Mouse (Mus musculus): ENCODE results near the gene Pmis2. TPM values are rescaled to one million over a fixed set of nuclear protein-coding genes. Genes with fewer than 3 reads are reported as not detected.

The Pmis2 gene
- polyA plus RNA-seq (2016; fragmentation: Nextera tagmentation; extraction: Ambion mirVana), result not detected in 2 replicates

- no peak within 1 kb of the TSS for H3K4me3 ChIP-seq
- H3K36me3 ChIP-seq, result no peaks in the 10 kb centered on the region
- H3K27ac ChIP-seq, result no peak within 1 kb of the TSS
- no peak for ATAC-seq (ENCODE audit: low FRiP score, low read depth)
- H3K9me3 ChIP-seq, result no peaks in the 10 kb centered on the region
- H3K27me3 ChIP-seq (replicated peaks), result 0 out of 2 replicates have a peak, but pooled peaks cover 2% of the 10 kb centered on the region
- H3K4me2 ChIP-seq (replicated peaks), result no peak within 1 kb of the TSS
- WGBS, result 74% methylated on average over 9 of the region's 9 CpGs
- no peak within 1 kb of the TSS for H3K9ac ChIP-seq
- H3K4me1 ChIP-seq, result no peaks in the 10 kb centered on the region
Observed at GRCm38 (mm10) chr7:30671480-30671879, at the start of gene Pmis2. Pmis2 (minus strand) TSS chr7:30671605.

DNA sequence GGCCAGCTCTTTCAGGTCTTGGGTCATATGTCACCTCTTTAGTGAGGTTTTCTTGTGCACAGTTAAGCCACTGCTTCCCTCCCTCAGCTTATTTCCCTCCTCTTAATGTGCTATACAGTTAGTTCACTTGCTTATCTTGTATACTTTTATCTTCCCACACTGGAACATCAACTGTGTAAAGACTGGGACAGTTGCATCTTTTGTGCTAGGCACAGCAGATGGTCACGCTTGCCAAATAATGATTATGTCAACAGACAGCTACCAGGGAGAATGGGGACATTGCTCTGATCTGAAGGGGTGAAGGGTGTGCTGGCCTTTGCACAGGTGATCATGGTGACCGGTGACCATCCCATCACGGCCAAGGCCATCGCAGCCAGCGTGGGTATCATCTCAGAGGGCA lies 48.3 kb upstream of the Pmis2 start:
- no peak overlapping the region for H3K27ac ChIP-seq
- H3K9me3 ChIP-seq, result no peaks in the 10 kb centered on the region
- H3K9ac ChIP-seq, result no peak overlapping the region
- no peak overlapping the region for H3K4me3 ChIP-seq
- H3K4me1 ChIP-seq, result peaks cover 5% of the 10 kb centered on the region; the same call in 1 of the 2 replicates
- H3K36me3 ChIP-seq, result no peaks in the 10 kb centered on the region
- no peak for ATAC-seq (ENCODE audit: low FRiP score, low read depth)
- no peak overlapping the region for H3K4me2 ChIP-seq (replicated peaks)
- 90% methylated on average over 5 of the region's 5 CpGs for WGBS
- peaks cover 29% of the 10 kb centered on the region; the same call in 1 of the 2 replicates for H3K27me3 ChIP-seq (replicated peaks)

DNA sequence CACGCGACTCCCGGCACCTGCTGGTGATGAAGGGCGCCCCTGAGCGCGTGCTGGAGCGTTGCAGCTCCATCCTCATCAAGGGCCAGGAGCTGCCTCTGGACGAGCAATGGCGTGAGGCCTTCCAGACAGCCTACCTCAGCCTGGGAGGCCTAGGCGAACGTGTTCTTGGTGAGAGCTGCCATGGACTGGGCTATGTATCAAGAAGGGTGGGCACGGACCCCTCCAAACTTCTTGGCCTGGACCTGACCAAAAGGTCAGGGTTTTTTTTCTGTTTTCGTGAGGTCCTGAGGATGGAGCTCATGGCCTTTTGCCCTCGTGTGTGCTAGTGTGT lies 46.3 kb upstream of the Pmis2 start:
- peak overlapping the region; percentile 20 for H3K4me3 ChIP-seq
- no peak overlapping the region for H3K27ac ChIP-seq
- H3K36me3 ChIP-seq, result no peaks in the 10 kb centered on the region
- H3K9ac ChIP-seq, result no peak overlapping the region
- WGBS, result 9% methylated on average over 14 of the region's 14 CpGs
- ATAC-seq (ENCODE audit: low FRiP score, low read depth), result peak; percentile 42
- H3K9me3 ChIP-seq, result no peaks in the 10 kb centered on the region
- H3K4me2 ChIP-seq (replicated peaks), result peak overlapping the region; percentile 59
- peaks cover 29% of the 10 kb centered on the region; the same call in 1 of the 2 replicates for H3K27me3 ChIP-seq (replicated peaks)
- H3K4me1 ChIP-seq, result peaks cover 5% of the 10 kb centered on the region; the same call in 1 of the 2 replicates

DNA sequence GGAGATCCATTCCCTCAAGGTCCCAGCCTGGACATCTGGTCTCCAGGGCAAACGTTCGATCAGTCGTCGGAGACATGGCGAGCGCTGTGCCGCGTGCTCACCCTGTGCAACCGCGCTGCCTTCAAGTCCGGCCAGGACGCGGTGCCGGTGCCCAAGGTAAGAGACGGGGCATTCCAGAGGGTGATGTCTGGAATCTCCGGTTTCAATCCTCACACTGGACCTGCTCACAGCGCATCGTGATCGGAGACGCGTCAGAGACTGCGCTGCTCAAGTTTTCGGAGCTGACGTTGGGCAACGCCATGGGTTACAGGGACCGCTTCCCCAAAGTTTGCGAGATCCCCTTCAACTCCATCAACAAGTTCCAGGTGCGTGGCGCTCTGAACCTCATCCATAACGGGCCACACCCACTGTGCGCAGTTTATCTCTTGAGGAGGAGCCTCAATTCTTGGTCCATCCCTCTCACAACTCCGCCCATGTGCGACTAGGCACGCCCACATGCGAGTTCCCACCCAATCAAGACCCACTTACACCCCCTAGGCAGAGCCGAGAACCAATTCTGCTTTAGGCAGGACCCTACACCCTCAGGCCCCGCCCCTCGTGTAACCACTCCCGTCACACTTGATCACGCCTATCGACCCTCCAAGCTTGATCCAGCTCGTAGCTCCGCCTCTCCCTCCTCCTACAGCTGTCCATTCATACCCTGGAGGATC lies 45.8 kb upstream of the Pmis2 start:
- Histone ChIP-seq H3K27me3 (replicated peaks) (peaks cover 29% of the 10 kb centered on the region; the same call in 1 of the 2 replicates), H3K4me1 (peaks cover 5% of the 10 kb centered on the region; the same call in 1 of the 2 replicates), H3K4me2 (replicated peaks) (peak overlapping the region; percentile 59), H3K9ac (no peak overlapping the region), H3K4me3 (peak overlapping the region; percentile 25), H3K9me3 (no peaks in the 10 kb centered on the region), H3K36me3 (no peaks in the 10 kb centered on the region), H3K27ac (no peak overlapping the region)
- peak; percentile 85 for ATAC-seq (ENCODE audit: low FRiP score, low read depth)
- 3% methylated on average over 43 of the region's 43 CpGs for WGBS

DNA sequence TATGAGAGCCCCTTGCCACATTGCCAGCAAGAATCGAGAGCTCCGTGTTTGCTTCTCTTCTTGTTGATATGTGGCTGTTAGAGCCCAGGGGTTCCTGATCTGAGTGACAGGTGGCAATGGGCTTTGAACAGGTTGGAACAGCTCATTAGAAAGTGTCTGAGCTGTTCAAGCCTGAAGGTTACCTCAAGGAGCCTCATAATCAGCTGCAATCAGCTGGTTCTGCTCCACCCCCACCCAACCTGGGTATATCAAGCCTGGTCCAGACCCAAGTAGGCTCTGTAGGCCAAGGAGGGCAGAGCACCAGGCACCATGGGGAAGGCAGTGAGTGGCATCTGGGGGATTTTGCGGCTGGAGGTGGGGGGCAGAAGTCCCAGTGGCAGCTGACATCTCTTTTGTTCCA lies 40.5 kb upstream of the Pmis2 start, which contains the start of gene Atp4a:
Gene Atp4a (plus strand): TSS at position 268 of the 400 bp plus-strand sequence.
- H3K4me1 ChIP-seq, result no peaks in the 10 kb centered on the region; the same call in 1 of the 2 replicates
- H3K9me3 ChIP-seq, result no peaks in the 10 kb centered on the region
- no peak within 1 kb of the TSS for H3K9ac ChIP-seq
- no peaks in the 10 kb centered on the region for H3K36me3 ChIP-seq
- no peak within 1 kb of the TSS for H3K4me2 ChIP-seq (replicated peaks)
- WGBS, result 88% methylated on average over 3 of the region's 3 CpGs
- no peak within 1 kb of the TSS for H3K27ac ChIP-seq
- no peak for ATAC-seq (ENCODE audit: low FRiP score, low read depth)
- no peak within 1 kb of the TSS for H3K4me3 ChIP-seq
- peaks cover 11% of the 10 kb centered on the region; the same call in 1 of the 2 replicates for H3K27me3 ChIP-seq (replicated peaks)

GRCm38 (mm10) chr7:30707441-30707840 lies 36.0 kb upstream of the Pmis2 start:
- Histone ChIP-seq H3K4me1 (no peaks in the 10 kb centered on the region), H3K9ac (no peak overlapping the region), H3K4me2 (replicated peaks) (no peak overlapping the region), H3K27ac (no peak overlapping the region), H3K36me3 (no peaks in the 10 kb centered on the region), H3K27me3 (replicated peaks) (no peaks in the 10 kb centered on the region), H3K9me3 (no peaks in the 10 kb centered on the region), H3K4me3 (no peak overlapping the region)
- WGBS, result 92% methylated on average over 1 of the region's 1 CpGs
- ATAC-seq (ENCODE audit: low FRiP score, low read depth), result no peak

- H3K27ac ChIP-seq, result no peak overlapping the region
- no peaks in the 10 kb centered on the region for H3K9me3 ChIP-seq
- H3K4me3 ChIP-seq, result no peak overlapping the region
- ATAC-seq (ENCODE audit: low FRiP score, low read depth), result no peak
- no peak overlapping the region for H3K4me2 ChIP-seq (replicated peaks)
- H3K36me3 ChIP-seq, result no peaks in the 10 kb centered on the region
- 81% methylated on average over 8 of the region's 8 CpGs for WGBS
- H3K9ac ChIP-seq, result no peak overlapping the region
- H3K4me1 ChIP-seq, result no peaks in the 10 kb centered on the region
- H3K27me3 ChIP-seq (replicated peaks), result no peaks in the 10 kb centered on the region
Observed at GRCm38 (mm10) chr7:30706214-30706882, 34.9 kb upstream of the Pmis2 start.

- no peaks in the 10 kb centered on the region for H3K4me1 ChIP-seq
- no peaks in the 10 kb centered on the region for H3K27me3 ChIP-seq (replicated peaks)
- H3K9me3 ChIP-seq, result no peaks in the 10 kb centered on the region
- no peak for ATAC-seq (ENCODE audit: low FRiP score, low read depth)
- no peak within 1 kb of the TSS for H3K4me3 ChIP-seq
- WGBS, result 39% methylated on average over 9 of the region's 9 CpGs
- H3K4me2 ChIP-seq (replicated peaks), result no peak within 1 kb of the TSS
- H3K9ac ChIP-seq, result no peak within 1 kb of the TSS
- H3K36me3 ChIP-seq, result no peaks in the 10 kb centered on the region
- no peak within 1 kb of the TSS for H3K27ac ChIP-seq
Observed at GRCm38 (mm10) chr7:30698589-30698988, 27.2 kb upstream of the Pmis2 start, which contains the start of gene 2200002J24Rik. 2200002J24Rik (plus strand) TSS chr7:30698926.

DNA sequence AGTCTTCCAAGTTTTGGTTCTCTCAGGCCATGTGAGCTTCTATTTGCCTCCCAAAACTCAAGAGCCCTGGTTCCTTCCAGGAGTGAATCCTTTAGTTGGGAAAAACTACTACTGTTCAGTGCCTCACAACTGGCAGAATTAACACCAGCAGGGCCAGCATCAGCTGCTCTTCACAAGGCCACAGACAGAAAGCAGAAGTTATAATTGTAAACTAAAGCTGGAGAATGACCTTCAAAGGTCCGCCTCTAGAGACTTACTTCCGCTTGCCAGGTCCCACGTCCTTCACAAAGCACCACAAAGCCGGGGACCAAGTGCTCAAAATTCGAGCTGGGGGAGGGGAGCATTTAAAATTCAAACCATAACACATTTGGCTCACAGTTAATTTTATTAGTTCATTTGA lies 26.7 kb upstream of the Pmis2 start:
- Histone ChIP-seq H3K4me3 (no peak overlapping the region), H3K36me3 (no peaks in the 10 kb centered on the region), H3K9me3 (no peaks in the 10 kb centered on the region), H3K9ac (no peak overlapping the region), H3K27me3 (replicated peaks) (no peaks in the 10 kb centered on the region), H3K4me1 (no peaks in the 10 kb centered on the region), H3K4me2 (replicated peaks) (no peak overlapping the region), H3K27ac (no peak overlapping the region)
- WGBS, result 73% methylated on average over 5 of the region's 5 CpGs
- no peak for ATAC-seq (ENCODE audit: low FRiP score, low read depth)

- Histone ChIP-seq H3K4me1 (no peaks in the 10 kb centered on the region), H3K27me3 (replicated peaks) (peaks cover 15% of the 10 kb centered on the region), H3K27ac (no peak overlapping the region), H3K9ac (no peak overlapping the region), H3K4me2 (replicated peaks) (no peak overlapping the region), H3K4me3 (no peak overlapping the region), H3K9me3 (no peaks in the 10 kb centered on the region), H3K36me3 (no peaks in the 10 kb centered on the region)
- ATAC-seq (ENCODE audit: low FRiP score, low read depth), result no peak
- WGBS, result 78% methylated on average over 6 of the region's 6 CpGs
Observed at GRCm38 (mm10) chr7:30688325-30688724, 16.9 kb upstream of the Pmis2 start.

GRCm38 (mm10) chr7:30683425-30683824 lies 12.0 kb upstream of the Pmis2 start:
- ATAC-seq (ENCODE audit: low FRiP score, low read depth), result no peak

GRCm38 (mm10) chr7:30681897-30682296 lies 10.5 kb upstream of the Pmis2 start:
- Histone ChIP-seq H3K4me3 (no peak overlapping the region), H3K27me3 (replicated peaks) (no peaks in the 10 kb centered on the region), H3K4me2 (replicated peaks) (no peak overlapping the region), H3K9ac (no peak overlapping the region), H3K4me1 (no peaks in the 10 kb centered on the region), H3K27ac (no peak overlapping the region), H3K36me3 (no peaks in the 10 kb centered on the region), H3K9me3 (no peaks in the 10 kb centered on the region)
- 70% methylated on average over 5 of the region's 5 CpGs for WGBS
- ATAC-seq (ENCODE audit: low FRiP score, low read depth), result no peak

More at GRCm38 (mm10) chr7:30683425-30683824, 12.0 kb upstream of the Pmis2 start:
- peaks cover 14% of the 10 kb centered on the region for H3K27me3 ChIP-seq (replicated peaks)
- no peak overlapping the region for H3K27ac ChIP-seq
- no peaks in the 10 kb centered on the region for H3K36me3 ChIP-seq
- no peaks in the 10 kb centered on the region for H3K4me1 ChIP-seq
- no peak overlapping the region for H3K4me2 ChIP-seq (replicated peaks)
- H3K4me3 ChIP-seq, result no peak overlapping the region
- WGBS, result 78% methylated on average over 2 of the region's 2 CpGs
- H3K9me3 ChIP-seq, result no peaks in the 10 kb centered on the region
- no peak overlapping the region for H3K9ac ChIP-seq

Measured in neural tube, embryonic 12.5 days (tissue).